Mouse (Mus musculus) heart, adult 2 months (tissue): ENCODE measurements around the gene Gm27029. TPM values are rescaled to one million over a fixed set of nuclear protein-coding genes. Genes with fewer than 3 reads are reported as not detected.
"Not testable (repeated sequence)": the region's sequence is repeated elsewhere in the genome, so short reads cannot be mapped to it uniquely, and the experiment has no call there.

Experiments
- DNase-seq, 2 experiments: peaks; one replicate each; pipeline ENCODE4 v3.0.0; 2021
- H3K27ac ChIP-seq: fragments of 200-600 bp; 2 replicates; pipeline ENCODE4 v1.8.1; 2022
- H3K27me3 ChIP-seq: fragments of 200-500 bp; 2 replicates; pipeline ENCODE4 v1.6.1; 2012; ENCODE audit warnings: mild to moderate bottlenecking, low read length, inconsistent platforms, mixed read lengths; ENCODE audit not compliant: control insufficient read depth, insufficient read depth
- H3K36me3 ChIP-seq: fragments of 200-500 bp; 2 replicates; pipeline ENCODE4 v1.6.1; 2012; ENCODE audit warnings: low read length, inconsistent platforms; ENCODE audit not compliant: control insufficient read depth, insufficient read depth
- H3K4me1 ChIP-seq: fragments of 200-500 bp; 2 replicates; pipeline ENCODE4 v1.6.1; 2011; ENCODE audit warnings: low read length; ENCODE audit not compliant: control insufficient read depth, insufficient read depth
- H3K4me3 ChIP-seq: fragments of 200-600 bp; 2 replicates; pipeline ENCODE4 v1.8.1; 2022
- H3K79me2 ChIP-seq: fragments of 200-500 bp; replicated peaks from 2 replicates; pipeline ENCODE4 v1.6.1; 2012; ENCODE audit warnings: mild to moderate bottlenecking, inconsistent platforms, low read length, moderate library complexity, mixed read lengths; ENCODE audit not compliant: control insufficient read depth, insufficient read depth
- H3K9ac ChIP-seq: fragments of 200-500 bp; 2 replicates; pipeline ENCODE4 v1.6.1; 2012; ENCODE audit warnings: low read depth, mild to moderate bottlenecking, control low read depth, inconsistent platforms, low read length, mixed read lengths
- CTCF ChIP-seq: fragments of 200-600 bp; IDR thresholded peaks from 2 replicates; pipeline ENCODE4 v1.8.1; 2022; ENCODE audit warnings: antibody characterized with exemption, mild to moderate bottlenecking, moderate library complexity
- EP300 ChIP-seq: fragments of 200-500 bp; IDR thresholded peaks from 2 replicates; pipeline ENCODE4 v1.6.1; 2011; ENCODE audit warnings: low read depth, low read length, control low read depth; ENCODE audit not compliant: insufficient read depth
- POLR2A ChIP-seq: fragments of 200-500 bp; IDR thresholded peaks from 2 replicates; pipeline ENCODE4 v1.6.1; 2011; ENCODE audit warnings: mild to moderate bottlenecking, low read depth, low read length, control low read depth; ENCODE audit not compliant: insufficient read depth
- WGBS: fragments of 180-500 bp; shearing (Covaris S2); methylation state at CpG from one replicate; pipeline ENCODE4 v1.1.7; 2018; 5-methylcytosine and 5-hydroxymethylcytosine counted together
- intact Hi-C: fragments of 180-260 bp; cut with DNase I; formaldehyde crosslinking; loops from one replicate; pipeline ENCODE4 v1.15.1; 2025
- polyA plus RNA-seq: library from polyadenylated mRNA; depleted of rRNA; stranded (reverse); fragments of >200 nt; gene quantifications from 2 replicates; pipeline ENCODE4 v1.2.3, GENCODE M21; 2012
- total RNA-seq, 2 experiments: library from RNA; stranded (reverse); gene quantifications; 2 replicates each; pipeline ENCODE4 v1.2.3; 2021

The Gm27029 gene
- total and polyA plus RNA-seq, 3 experiments, result 1.3 to 10.2 (median 5.1) TPM

DNA sequence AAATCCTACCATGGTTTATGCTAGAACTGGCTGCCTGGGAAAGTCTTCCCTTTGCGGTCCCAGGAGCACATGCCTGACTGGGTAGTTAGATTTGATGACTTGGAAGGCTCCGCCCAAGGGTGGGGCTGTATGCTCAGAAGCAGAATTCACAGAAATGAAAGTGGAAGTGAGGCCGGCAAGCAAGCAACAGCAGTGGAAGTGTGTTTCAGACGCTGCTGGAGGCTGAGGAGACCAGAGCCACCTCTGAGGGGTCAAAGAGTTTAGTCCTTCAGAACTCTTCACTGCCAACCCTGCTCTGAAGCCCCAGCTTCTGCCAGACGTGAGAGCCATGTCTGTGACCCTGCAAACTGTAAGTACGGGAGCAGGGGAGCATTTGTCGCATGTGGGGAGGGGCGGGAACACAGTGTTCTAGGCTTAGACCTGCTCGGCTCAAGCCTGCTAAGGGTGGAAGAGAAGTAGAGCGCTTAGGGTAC, 23.7 kb upstream of the Gm27029 start, which contains the start of gene Ifi35:
TSS of gene Ifi35 (plus strand) at position 134 of the 473 bp plus-strand sequence.
- TF ChIP-seq CTCF, result no peak
- peak; percentile 79 for TF ChIP-seq EP300
- peak; percentile 99 for TF ChIP-seq POLR2A
- 0 out of 2 replicates have a peak, but pooled peaks cover 1% of the 10 kb centered on the region for H3K79me2 ChIP-seq
- H3K4me3 ChIP-seq, result peak within 1 kb of the TSS; percentile 68
- H3K36me3 ChIP-seq, result peaks cover 18% of the 10 kb centered on the region
- peak within 1 kb of the TSS; percentile 90 for H3K27ac ChIP-seq
- DNase-seq, result peak; percentile 83 to 89
- no peaks in the 10 kb centered on the region for H3K27me3 ChIP-seq
- intact Hi-C loops, result loop anchor here (2.0 kb wide), 1 partner anchor 16 kb away; the partner anchor contains the start of gene Rnd2
- H3K9ac ChIP-seq, result peak within 1 kb of the TSS; percentile 69
- H3K4me1 ChIP-seq, result peaks cover 8% of the 10 kb centered on the region
- 3% methylated on average over 10 of the region's 10 CpGs for WGBS

- WGBS, result 87% methylated on average over 5 of the region's 5 CpGs
- Histone ChIP-seq H3K4me3 (no peak overlapping the region), H3K9ac (no peak overlapping the region), H3K36me3 (peaks cover 22% of the 10 kb centered on the region), H3K4me1 (peaks cover 8% of the 10 kb centered on the region), H3K79me2 (peaks cover 1% of the 10 kb centered on the region; the same call in 1 of the 2 replicates), H3K27me3 (no peaks in the 10 kb centered on the region), H3K27ac (peak overlapping the region; percentile 90)
- DNase-seq, result no peak
- TF ChIP-seq EP300, result no peak
- TF ChIP-seq POLR2A, result no peak
- TF ChIP-seq CTCF, result no peak
- intact Hi-C loops, result loop anchor here (2.0 kb wide), 1 partner anchor 17 kb away; the partner anchor contains the start of gene Rnd2
Observed at GRCm38 (mm10) chr11:101447786-101448185, 23.2 kb upstream of the Gm27029 start.

DNA sequence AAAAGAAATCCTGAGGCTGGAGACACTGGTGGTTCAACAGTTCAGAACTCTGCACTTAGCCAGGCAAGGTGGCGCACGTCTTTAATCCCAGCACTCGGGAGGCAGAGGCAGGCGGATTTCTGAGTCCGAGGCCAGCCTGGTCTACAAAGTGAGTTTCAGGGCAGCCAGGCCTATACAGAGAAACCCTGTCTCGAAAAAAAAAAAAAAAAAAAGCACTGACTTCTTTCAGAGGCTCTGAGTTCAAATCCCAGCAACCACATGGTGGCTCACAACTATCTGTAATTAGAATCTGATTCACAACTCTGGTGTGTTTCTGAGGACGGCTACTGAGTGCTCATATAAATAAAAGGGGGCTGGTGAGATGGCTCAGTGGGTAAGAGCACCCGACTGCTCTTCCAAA, 22.3 kb upstream of the Gm27029 start:
- DNase-seq, H3K79me2 ChIP-seq, H3K27me3 ChIP-seq, intact Hi-C loops, H3K4me3 ChIP-seq, H3K4me1 ChIP-seq, H3K9ac ChIP-seq, H3K27ac ChIP-seq: not testable (repeated sequence)
- peaks cover 22% of the 10 kb centered on the region for H3K36me3 ChIP-seq
- 93% methylated on average over 8 of the region's 8 CpGs for WGBS

GRCm38 (mm10) chr11:101446319-101446718, 21.7 kb upstream of the Gm27029 start:
- Histone ChIP-seq H3K4me3 (no peak overlapping the region), H3K4me1 (peaks cover 7% of the 10 kb centered on the region), H3K27me3 (no peaks in the 10 kb centered on the region), H3K9ac (no peak overlapping the region), H3K79me2 (no peaks in the 10 kb centered on the region; the same call in 1 of the 2 replicates), H3K27ac (no peak overlapping the region), H3K36me3 (peaks cover 20% of the 10 kb centered on the region)
- 76% methylated on average over 1 of the region's 1 CpGs for WGBS
- no peak for DNase-seq
- intact Hi-C loops, result no loop called here
- TF ChIP-seq POLR2A (no peak), CTCF (no peak), EP300 (no peak)

GRCm38 (mm10) chr11:101442760-101443159, 18.2 kb upstream of the Gm27029 start:
- DNase-seq, result no peak
- H3K27me3 ChIP-seq, result no peaks in the 10 kb centered on the region
- TF ChIP-seq CTCF (no peak), POLR2A (no peak), EP300 (no peak)
- peaks cover 18% of the 10 kb centered on the region for H3K36me3 ChIP-seq
- WGBS, result 1% methylated on average over 14 of the region's 14 CpGs
- H3K27ac ChIP-seq, result peak overlapping the region; percentile 87
- H3K9ac ChIP-seq, result peak overlapping the region; percentile 73
- H3K4me1 ChIP-seq, result peaks cover 2% of the 10 kb centered on the region; the same call in 1 of the 2 replicates
- peak overlapping the region; percentile 93 for H3K4me3 ChIP-seq
- intact Hi-C loops, result loop anchor here (5.0 kb wide), 1 partner anchor 355 kb away; the partner anchor contains the start of gene Mlx
- no peaks in the 10 kb centered on the region; the same call in 1 of the 2 replicates for H3K79me2 ChIP-seq

- Histone ChIP-seq H3K27ac (peak within 1 kb of the TSS; percentile 87), H3K4me1 (peaks cover 2% of the 10 kb centered on the region; the same call in 1 of the 2 replicates), H3K9ac (peak within 1 kb of the TSS; percentile 73), H3K36me3 (peaks cover 18% of the 10 kb centered on the region), H3K4me3 (peak within 1 kb of the TSS; percentile 93), H3K27me3 (no peaks in the 10 kb centered on the region), H3K79me2 (no peaks in the 10 kb centered on the region; the same call in 1 of the 2 replicates)
- intact Hi-C loops, result loop anchor here (5.0 kb wide), 1 partner anchor 355 kb away; the partner anchor contains the start of gene Mlx
- peak; percentile 93 to 98 for DNase-seq
- under 1% methylated on average over 42 of the region's 42 CpGs for WGBS
- TF ChIP-seq EP300, result peak; percentile 99
- peak; percentile 94 for TF ChIP-seq POLR2A
- peak; percentile 68 for TF ChIP-seq CTCF
Observed at GRCm38 (mm10) chr11:101442127-101442693, 17.6 kb upstream of the Gm27029 start, which contains the start of gene Rpl27. Rpl27 (plus strand) TSS chr11:101442298.

GRCm38 (mm10) chr11:101441450-101442126, 17.0 kb upstream of the Gm27029 start:
- not testable (repeated sequence) for H3K79me2 ChIP-seq, DNase-seq, H3K4me1 ChIP-seq, H3K27me3 ChIP-seq, H3K27ac ChIP-seq, H3K9ac ChIP-seq, H3K4me3 ChIP-seq
- H3K36me3 ChIP-seq, result peaks cover 18% of the 10 kb centered on the region
- 44% methylated on average over 15 of the region's 15 CpGs for WGBS
- intact Hi-C loops, result loop anchor here (2.0 to 5.0 kb wide), 2 partner anchors 15 to 354 kb away; partner anchors contain the start of gene Mlx

DNA sequence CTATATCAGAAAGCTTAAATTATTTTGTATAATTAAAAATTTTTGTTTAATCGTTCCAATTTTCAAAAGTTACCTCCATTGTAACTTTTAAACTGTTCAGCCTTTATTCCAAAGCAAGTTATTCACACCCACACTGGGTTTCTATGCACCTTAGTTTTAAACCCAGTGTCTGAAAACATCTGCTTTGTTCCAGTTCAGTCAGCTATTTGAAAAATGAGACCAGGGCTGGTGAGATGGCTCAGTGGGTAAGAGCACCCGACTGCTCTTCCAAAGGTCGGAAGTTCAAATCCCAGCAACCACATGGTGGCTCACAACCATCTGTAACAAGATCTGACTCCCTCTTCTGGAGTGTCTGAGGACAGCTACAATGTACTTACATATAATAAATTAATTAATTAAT, 13.4 kb upstream of the Gm27029 start:
- intact Hi-C loops, H3K36me3 ChIP-seq, H3K27me3 ChIP-seq, DNase-seq, H3K9ac ChIP-seq, H3K4me3 ChIP-seq, H3K4me1 ChIP-seq, H3K79me2 ChIP-seq, H3K27ac ChIP-seq: not testable (repeated sequence)
- 43% methylated on average over 3 of the region's 3 CpGs for WGBS
